Mouse (Mus musculus): ENCODE measurements around the gene Hdgfl3.
"Not testable (repeated sequence)": the region's sequence is repeated elsewhere in the genome, so short reads cannot be mapped to it uniquely, and the experiment has no call there.

Hdgfl3 gene

GRCm38 (mm10) chr7:81854568-81855307, 79.5 kb downstream of the Hdgfl3 start:
- DNase-seq (ENCODE audit: low read depth) = no peak

GRCm38 (mm10) chr7:81851706-81852105, 82.6 kb downstream of the Hdgfl3 start:
- DNase-seq (ENCODE audit: low read depth) = no peak

GRCm38 (mm10) chr7:81850171-81850570, 84.1 kb downstream of the Hdgfl3 start:
- DNase-seq (ENCODE audit: low read depth) = no peak

GRCm38 (mm10) chr7:81849633-81850032, 84.6 kb downstream of the Hdgfl3 start:
- DNase-seq (ENCODE audit: low read depth) = no peak

GRCm38 (mm10) chr7:81849214-81849613, 85.1 kb downstream of the Hdgfl3 start:
- no peak for DNase-seq (ENCODE audit: low read depth)

- no peak for DNase-seq (ENCODE audit: low read depth)
Measured at GRCm38 (mm10) chr7:81847777-81848176, 86.5 kb downstream of the Hdgfl3 start.

- no peak for DNase-seq (ENCODE audit: low read depth)
Measured at GRCm38 (mm10) chr7:81847010-81847409, 87.3 kb downstream of the Hdgfl3 start.

GRCm38 (mm10) chr7:81846008-81846407, 88.3 kb downstream of the Hdgfl3 start:
- DNase-seq (ENCODE audit: low read depth) = no peak

- DNase-seq (ENCODE audit: low read depth) = no peak
Measured at GRCm38 (mm10) chr7:81845313-81845712, 89.0 kb downstream of the Hdgfl3 start.

- DNase-seq (ENCODE audit: low read depth) = no peak
Measured at GRCm38 (mm10) chr7:81844801-81845200, 89.5 kb downstream of the Hdgfl3 start.

- DNase-seq (ENCODE audit: low read depth) = no peak
Measured at GRCm38 (mm10) chr7:81843903-81844302, 90.4 kb downstream of the Hdgfl3 start.

- DNase-seq (ENCODE audit: low read depth) = no peak
Measured at GRCm38 (mm10) chr7:81842998-81843397, 91.3 kb downstream of the Hdgfl3 start.

GRCm38 (mm10) chr7:81842141-81842540, 92.1 kb downstream of the Hdgfl3 start:
- no peak for DNase-seq (ENCODE audit: low read depth)

- DNase-seq (ENCODE audit: low read depth) = no peak
Measured at GRCm38 (mm10) chr7:81841439-81841838, 92.8 kb downstream of the Hdgfl3 start.

GRCm38 (mm10) chr7:81840661-81841181, 93.6 kb downstream of the Hdgfl3 start:
- no peak for DNase-seq (ENCODE audit: low read depth)

GRCm38 (mm10) chr7:81839746-81840145, 94.5 kb downstream of the Hdgfl3 start:
- DNase-seq (ENCODE audit: low read depth) = no peak

GRCm38 (mm10) chr7:81837771-81838170, 96.5 kb downstream of the Hdgfl3 start:
- DNase-seq (ENCODE audit: low read depth) = not testable (repeated sequence)

GRCm38 (mm10) chr7:81835430-81835829, 98.8 kb downstream of the Hdgfl3 start:
- no peak for DNase-seq (ENCODE audit: low read depth)

GRCm38 (mm10) chr7:81834847-81835246, 99.4 kb downstream of the Hdgfl3 start:
- DNase-seq (ENCODE audit: low read depth) = no peak

Measured in c-Kit-positive CD71-positive TER-119-negative erythroid progenitor cells, embryonic 14.5 days (primary cell).